Mouse (Mus musculus): ENCODE measurements around the gene Ctu2. TPM values are rescaled to one million over a fixed set of nuclear protein-coding genes. Genes with fewer than 3 reads are reported as not detected.

The Ctu2 gene
- total RNA-seq, 2 experiments from 2014 or later, result 16.2 to 22.4 TPM

Small RNAs within 50 kb of the gene (microRNA-seq; reads per million reads assigned to microRNA genes)
- 0 reads per million in 2 experiments for gene Gm24366

Other genes with a start within 250 kb of the Ctu2 start
- 10 to 100 TPM; 45.7 to 47.0 TPM for gene Zfpm1, start 194.0 kb upstream of the Ctu2 start, total RNA-seq (2021)
- gene Trhr2, start 115.4 kb upstream of the Ctu2 start, total RNA-seq (2021), result not detected
- 10 to 100 TPM; 28.4 to 31.1 TPM for gene Zc3h18, start 99.5 kb upstream of the Ctu2 start, total RNA-seq (2021)
- not detected for gene Il17c, start 54.1 kb upstream of the Ctu2 start, total RNA-seq (2021)
- gene Cyba, start 43.2 kb upstream of the Ctu2 start, total RNA-seq (2021), result 10 to 100 TPM; 59.7 to 69.2 TPM
- 1 to 10 TPM; 8.0 to 8.4 TPM for gene Mvd, start 32.7 kb upstream of the Ctu2 start, total RNA-seq (2021)
- gene Snai3, start 15.4 kb upstream of the Ctu2 start, total RNA-seq (2021), result under 1 TPM; 0.55 to 0.63 TPM
- gene Rnf166, start 79 bp upstream of the Ctu2 start, total RNA-seq (2021), result 10 to 100 TPM; 24.3 to 27.4 TPM
- 10 to 100 TPM; 53.7 to 55.4 TPM for gene Piezo1, start 75.2 kb downstream of the Ctu2 start, total RNA-seq (2021)
- gene Cdt1, start 91.9 kb downstream of the Ctu2 start, total RNA-seq (2021), result 10 to 100 TPM; 36.5 to 38.2 TPM
- gene Aprt, start 100.8 kb downstream of the Ctu2 start, total RNA-seq (2021), result 10 to 100 TPM; 58.5 to 58.8 TPM
- gene Galns, start 135.3 kb downstream of the Ctu2 start, total RNA-seq (2021), result 10 to 100 TPM in 1 of 2 experiments, 1 to 10 TPM in 1; 9.2 to 10.6 TPM
- gene Trappc2l, start 135.5 kb downstream of the Ctu2 start, total RNA-seq (2021), result 10 to 100 TPM; 48.7 to 56.3 TPM
- gene Pabpn1l, start 146.6 kb downstream of the Ctu2 start, total RNA-seq (2021), result not detected
- 10 to 100 TPM; 17.3 to 19.3 TPM for gene Cbfa2t3, start 223.0 kb downstream of the Ctu2 start, total RNA-seq (2021)

Measured in heart, postnatal 4 days (tissue).